In the genomic region with DNA sequence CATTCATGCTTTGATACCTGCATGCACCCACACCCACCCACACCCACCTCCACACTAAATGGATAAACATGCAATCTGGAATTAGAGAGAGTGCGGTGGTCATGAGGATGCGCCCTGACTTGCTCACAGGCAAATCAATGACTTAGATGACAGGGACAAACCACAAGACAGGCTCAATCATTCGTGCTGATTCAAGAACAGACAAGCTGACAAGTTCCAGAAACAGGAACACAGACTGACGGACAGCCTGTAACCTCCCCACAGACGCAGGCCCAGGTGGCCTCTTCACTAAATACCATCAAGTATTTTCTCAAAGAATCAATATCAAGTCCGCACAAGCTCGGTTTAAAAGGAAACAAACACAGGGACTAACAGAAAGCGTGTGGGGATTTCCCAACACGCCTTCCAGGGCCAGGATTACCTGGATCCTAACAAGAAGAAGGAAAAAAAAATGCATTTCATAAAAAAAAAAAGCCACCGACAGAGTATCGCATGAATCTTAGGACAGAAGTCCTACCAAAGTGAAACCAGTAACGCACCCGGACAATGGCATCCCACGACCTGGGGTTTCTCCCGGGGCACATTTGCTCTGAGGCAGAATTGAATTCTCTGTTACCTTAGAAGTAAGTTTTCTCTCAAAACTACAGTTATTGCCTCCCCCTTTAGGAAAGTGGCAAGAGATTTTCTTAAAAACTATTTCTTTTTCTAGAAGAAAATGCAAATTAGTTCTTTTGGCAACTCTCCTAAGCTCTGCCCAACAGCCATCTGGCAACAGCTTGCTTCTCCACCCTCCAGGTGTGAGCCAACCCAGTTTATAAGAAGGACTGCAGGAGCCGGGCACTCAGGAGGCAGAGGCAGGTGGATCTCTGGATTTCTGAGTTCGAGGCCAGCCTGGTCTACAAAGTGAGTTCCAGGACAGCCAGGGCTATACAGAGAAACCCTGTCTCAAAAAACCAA, we compare ENCODE assay signal across 26 mouse cellular contexts. TPM values are rescaled to one million over a fixed set of nuclear protein-coding genes. Genes with fewer than 3 reads are reported as not detected.
DNase-seq lines count a peak whose midpoint lies in the region; ATAC-seq and TF ChIP-seq lines count a peak whose summit lies in the region.
"Had no signal": no experiment of that assay in that cellular context is flagged by ENCODE, and none has a peak within 500 bp of the region (broad histone marks: within the 10 kb centered on the region; RNA-seq: fewer than 3 reads in every experiment).

No protein-coding gene starts in this region.

- no peaks in the 10 kb centered on the region for H3K9me3 ChIP-seq in liver, postnatal 0 days (ENCODE audit: low read length)
- H3K9me3 ChIP-seq: heart, embryonic 10.5 days; hindbrain, embryonic 12.5 days; limb, embryonic 10.5 days had no signal

- H3K36me3 ChIP-seq in liver, postnatal 0 days (replicated peaks; ENCODE audit: insufficient read depth, low read length), result no peaks in the 10 kb centered on the region
- H3K36me3 ChIP-seq: G1E; heart, embryonic 10.5 days; hindbrain, embryonic 12.5 days; limb, embryonic 10.5 days had no signal

- H3K4me3 ChIP-seq in liver, postnatal 0 days (ENCODE audit: low read depth, low read length), result no peak overlapping the region
- H3K4me3 ChIP-seq: erythroblast, embryonic 14.5 days; heart, embryonic 10.5 days; hindbrain, embryonic 12.5 days; limb, embryonic 10.5 days; myocyte had no signal

- no peak for TF ChIP-seq EP300 in liver, postnatal 0 days (IDR thresholded peaks at IDR 0.05; ENCODE audit: low read depth)

- no peak overlapping the region for H3K9ac ChIP-seq in liver, postnatal 0 days (replicated peaks)
- H3K9ac ChIP-seq: hindbrain, embryonic 12.5 days; liver, embryonic 14.5 days had no signal

- no peaks in the 10 kb centered on the region for H3K27me3 ChIP-seq in liver, postnatal 0 days (ENCODE audit: insufficient read depth, low read length)
- H3K27me3 ChIP-seq: hindbrain, embryonic 12.5 days had no signal

- peak overlapping the region; percentile 34 for H3K27ac ChIP-seq in liver, postnatal 0 days (ENCODE audit: low read depth)
- H3K27ac ChIP-seq: heart, embryonic 10.5 days; hindbrain, embryonic 12.5 days; limb, embryonic 10.5 days; liver, embryonic 14.5 days had no signal

- DNase-seq in layer of hippocampus, adult 11-12 months (ENCODE audit: low spot score), result peak; percentile 32
- no peak for DNase-seq in layer of hippocampus, adult 9-10 months (ENCODE audit: low spot score)
- DNase-seq in liver, postnatal 0 days, result no peak
- no peak for DNase-seq in liver
- peak; percentile 13 for DNase-seq in MN1 (ENCODE audit: low spot score)
- DNase-seq in right cerebral cortex, postnatal 25 days, result peak; percentile 49
- DNase-seq in ovary, postnatal 36 days (ENCODE audit: low spot score), result no peak
- DNase-seq in urinary bladder, adult 2 months (ENCODE audit: low spot score), result no peak
- DNase-seq: cerebellum, postnatal 14 days; embryo, embryonic 11 days; gastrocnemius, postnatal 14 days; heart, postnatal 10 days; kidney, adult 9 months; kidney, postnatal 4 days; midbrain, embryonic 14.5 days; thymus, postnatal 14 days had no signal

- ATAC-seq in liver, postnatal 0 days, result no peak
- ATAC-seq: forebrain, embryonic 16.5 days; lung, postnatal 0 days had no signal

- no peaks in the 10 kb centered on the region for H3K4me1 ChIP-seq in liver, postnatal 0 days (ENCODE audit: insufficient read depth)
- H3K4me1 ChIP-seq: hindbrain, embryonic 12.5 days had no signal

- no peak for TF ChIP-seq CTCF in liver, postnatal 0 days (IDR thresholded peaks at IDR 0.05; ENCODE audit: low read depth)

- 51% methylated on average over 17 of the region's 17 CpGs for WGBS in liver, postnatal 0 days (ENCODE audit: insufficient replicate concordance)

- peak overlapping the region; percentile 45; the same call in 1 of the 2 replicates for H3K4me2 ChIP-seq in liver, postnatal 0 days (ENCODE audit: low read depth, low read length)
- H3K4me2 ChIP-seq: hindbrain, embryonic 12.5 days had no signal

RNA-seq across cellular contexts. Expression of gene Ifitm1, which starts 20.4 kb away (rescaled TPM):
- 33.4 and 38.6 TPM in 2 replicates for polyA plus RNA-seq in liver, postnatal 0 days (2015; fragmentation: Nextera tagmentation; extraction: Ambion mirVana)
- 240 and 346 TPM in 2 replicates for polyA plus RNA-seq in urinary bladder, adult 2 months (2012; rRNA removed)
- polyA plus RNA-seq: G1E had no signal

RNA-seq across cellular contexts. Expression of gene Ifitm3, which starts 23.1 kb away (rescaled TPM):
- polyA plus RNA-seq in liver, postnatal 0 days (2015; fragmentation: Nextera tagmentation; extraction: Ambion mirVana), result 295 and 298 TPM in 2 replicates
- polyA plus RNA-seq in urinary bladder, adult 2 months (2012; rRNA removed), result 596 and 696 TPM in 2 replicates
- polyA plus RNA-seq: G1E had no signal

RNA-seq across cellular contexts. Expression of gene Ifitm6, which starts 30.3 kb away (rescaled TPM):
- polyA plus RNA-seq in liver, postnatal 0 days (2015; fragmentation: Nextera tagmentation; extraction: Ambion mirVana), result 53.6 and 54.4 TPM in 2 replicates
- 7.5 and 8.8 TPM in 2 replicates for polyA plus RNA-seq in urinary bladder, adult 2 months (2012; rRNA removed)
- polyA plus RNA-seq: erythroblast, embryonic 14.5 days; G1E; heart, embryonic 10.5 days; hindbrain, embryonic 12.5 days; limb, embryonic 10.5 days had no signal

RNA-seq across cellular contexts. Expression of gene Ifitm2, which starts 31.7 kb away (rescaled TPM):
- 798 and 816 TPM in 2 replicates for polyA plus RNA-seq in liver, postnatal 0 days (2015; fragmentation: Nextera tagmentation; extraction: Ambion mirVana)
- 860 and 924 TPM in 2 replicates for polyA plus RNA-seq in urinary bladder, adult 2 months (2012; rRNA removed)

RNA-seq across cellular contexts. Expression of gene Gm45717, which starts 31.7 kb away (rescaled TPM):
- polyA plus RNA-seq in liver, postnatal 0 days (2015; fragmentation: Nextera tagmentation; extraction: Ambion mirVana), result 0.59 TPM in 1 of 2 replicates, not detected in the other
- not detected in 2 replicates for polyA plus RNA-seq in urinary bladder, adult 2 months (2012; rRNA removed)
- polyA plus RNA-seq: C2C12; erythroblast, embryonic 14.5 days; forebrain, embryonic 16.5 days; G1E; heart, embryonic 10.5 days; limb, embryonic 10.5 days; liver, embryonic 14.5 days; midbrain, embryonic 14.5 days had no signal

Comparison
In these comparisons a context has a peak if more than half of its experiments do, and no peak if none do; other contexts are left out.
1. DNase-seq: peak in layer of hippocampus, adult 11-12 months (single experiment), MN1 (single experiment) and right cerebral cortex, postnatal 25 days (single experiment); none in layer of hippocampus, adult 9-10 months (single experiment), liver, postnatal 0 days (single experiment), liver (single experiment), ovary, postnatal 36 days (single experiment) and urinary bladder, adult 2 months (single experiment).